Mouse (Mus musculus): Measurements from ENCODE around the gene C1qtnf2.

Gene C1qtnf2

GRCm38 (mm10) chr11:43531619-43532018, 57.5 kb downstream of the C1qtnf2 start:
- DNase-seq (ENCODE audit: low spot score in 2 of 2), result no peak

GRCm38 (mm10) chr11:43537074-43537473, 63.0 kb downstream of the C1qtnf2 start:
- DNase-seq (ENCODE audit: low spot score in 2 of 2), result no peak

GRCm38 (mm10) chr11:43539863-43540262, 65.8 kb downstream of the C1qtnf2 start:
- DNase-seq (ENCODE audit: low spot score in 2 of 2), result no peak
